Mouse (Mus musculus): ENCODE results near the gene Ankrd39.
"Not testable (repeated sequence)": the region's sequence is repeated elsewhere in the genome, so short reads cannot be mapped to it uniquely, and the experiment has no call there.

Ankrd39 gene

DNA sequence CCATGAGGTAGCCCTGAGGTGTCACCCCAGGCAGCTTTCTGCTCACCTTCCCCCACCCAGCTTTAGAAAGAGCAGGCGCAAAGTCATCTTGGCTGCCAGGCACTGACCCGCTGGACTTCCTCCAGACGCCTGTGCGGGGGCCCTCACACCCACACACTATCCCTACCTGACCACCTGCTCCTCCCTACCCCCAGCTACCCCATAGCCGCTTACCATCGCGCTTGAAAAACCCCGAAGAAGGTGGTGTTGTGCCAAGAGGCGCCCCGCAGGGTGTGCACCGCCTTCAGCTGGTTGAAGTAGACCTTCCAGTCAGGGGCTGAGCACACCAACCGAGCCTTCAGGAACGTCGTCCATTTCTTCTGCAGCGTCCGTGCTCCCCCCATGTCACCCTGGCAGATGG is 5.3 kb upstream of the Ankrd39 start:
- no peak for DNase-seq (ENCODE audit: low spot score)

DNA sequence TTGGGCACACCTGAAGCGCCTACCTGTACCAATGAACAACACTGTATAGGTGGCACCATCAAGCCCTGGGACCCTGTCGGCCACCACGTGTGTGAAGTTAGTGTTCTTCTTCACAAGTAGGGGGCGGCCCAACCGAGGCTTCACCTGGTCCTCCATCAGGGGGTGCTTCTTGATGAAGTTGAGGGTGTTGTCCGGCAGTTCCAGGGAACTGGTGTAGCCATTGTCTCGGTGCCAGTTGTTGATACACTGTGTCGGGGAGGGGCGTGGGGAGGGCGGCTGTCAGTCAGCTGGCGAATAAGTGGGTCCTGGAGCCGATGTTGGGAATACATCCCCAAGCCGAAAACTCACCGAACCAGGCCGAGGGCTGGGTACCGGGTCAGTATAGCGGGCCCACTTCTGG is 4.7 kb upstream of the Ankrd39 start:
- DNase-seq (ENCODE audit: low spot score), result no peak

DNA sequence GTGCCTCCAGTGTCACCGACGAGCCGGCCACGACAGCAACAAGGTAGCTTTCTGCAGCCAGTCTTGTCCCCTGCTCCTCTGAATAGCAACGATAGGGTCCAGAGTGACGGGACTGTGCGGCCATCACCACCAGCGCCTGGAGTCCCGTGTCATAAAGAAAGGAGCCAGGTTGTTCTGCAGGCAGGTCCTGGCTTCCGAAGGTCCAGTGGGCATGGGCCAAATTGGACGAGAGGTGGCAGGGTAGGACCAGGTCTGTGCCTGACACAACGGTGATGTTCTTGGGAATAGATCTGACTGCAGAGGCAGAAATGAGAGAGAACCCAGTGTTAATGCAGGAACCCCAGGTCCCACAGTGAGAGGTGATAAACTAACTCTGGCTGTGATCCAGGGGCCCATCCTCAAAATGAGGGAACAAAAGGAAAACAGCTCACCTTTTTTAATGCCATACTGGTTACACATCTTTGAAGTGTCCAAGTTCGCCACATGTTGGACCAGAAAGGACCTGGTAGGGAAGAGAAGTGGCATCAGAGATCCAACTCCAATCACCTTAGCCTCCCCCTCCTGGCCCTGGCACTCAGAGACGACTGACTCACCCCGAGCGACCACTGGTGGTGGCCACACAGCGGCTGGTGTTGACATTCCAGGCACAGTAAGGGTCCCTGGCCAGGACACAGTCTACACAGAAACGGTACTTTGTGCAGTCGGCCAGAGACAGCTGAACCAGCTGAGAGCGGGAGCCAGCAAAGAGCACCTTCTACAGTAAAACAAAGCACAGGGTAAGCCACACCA is 3.0 kb upstream of the Ankrd39 start:
- DNase-seq (ENCODE audit: low spot score), result no peak

DNA sequence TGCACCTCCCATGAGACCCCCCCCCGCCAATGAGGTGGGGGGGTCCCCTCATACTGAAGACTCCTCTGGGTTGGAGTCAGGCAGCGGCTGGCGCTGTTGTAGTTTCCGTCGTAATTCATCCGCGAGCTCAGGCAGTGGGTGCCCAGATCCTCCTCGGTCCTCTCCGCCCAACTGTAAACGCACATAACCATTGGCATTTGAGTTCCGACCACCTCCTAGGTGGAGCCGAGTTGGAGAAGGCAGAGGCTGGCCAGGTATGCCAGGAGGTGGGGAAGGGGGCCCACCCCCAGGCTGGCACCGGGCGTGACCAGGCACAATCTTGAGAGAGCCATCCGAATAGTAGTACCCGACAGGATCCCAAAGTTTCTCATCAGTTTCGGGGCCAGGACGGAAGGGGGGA is 2.2 kb upstream of the Ankrd39 start:
- DNase-seq (ENCODE audit: low spot score), result no peak

DNA sequence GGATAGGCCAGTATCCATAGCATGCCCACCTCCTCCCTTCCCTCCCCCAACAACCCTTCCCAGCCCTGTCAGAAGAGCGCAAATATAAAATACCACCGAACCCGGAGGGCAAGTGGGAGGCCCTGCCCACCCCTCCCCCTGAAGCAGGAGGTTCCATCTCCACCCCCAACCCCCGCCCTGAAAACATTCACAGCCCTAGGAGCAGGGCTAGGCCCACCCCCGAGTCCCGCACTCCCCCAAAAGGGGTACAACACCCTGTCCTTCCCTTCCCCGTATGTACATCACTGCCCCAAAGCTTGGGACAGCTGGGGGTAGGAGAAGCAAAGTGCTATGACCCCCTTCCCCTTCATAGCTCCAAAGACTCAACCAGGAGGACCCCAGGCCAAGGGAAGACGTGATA is 1.5 kb upstream of the Ankrd39 start:
- DNase-seq (ENCODE audit: low spot score), result no peak

DNA sequence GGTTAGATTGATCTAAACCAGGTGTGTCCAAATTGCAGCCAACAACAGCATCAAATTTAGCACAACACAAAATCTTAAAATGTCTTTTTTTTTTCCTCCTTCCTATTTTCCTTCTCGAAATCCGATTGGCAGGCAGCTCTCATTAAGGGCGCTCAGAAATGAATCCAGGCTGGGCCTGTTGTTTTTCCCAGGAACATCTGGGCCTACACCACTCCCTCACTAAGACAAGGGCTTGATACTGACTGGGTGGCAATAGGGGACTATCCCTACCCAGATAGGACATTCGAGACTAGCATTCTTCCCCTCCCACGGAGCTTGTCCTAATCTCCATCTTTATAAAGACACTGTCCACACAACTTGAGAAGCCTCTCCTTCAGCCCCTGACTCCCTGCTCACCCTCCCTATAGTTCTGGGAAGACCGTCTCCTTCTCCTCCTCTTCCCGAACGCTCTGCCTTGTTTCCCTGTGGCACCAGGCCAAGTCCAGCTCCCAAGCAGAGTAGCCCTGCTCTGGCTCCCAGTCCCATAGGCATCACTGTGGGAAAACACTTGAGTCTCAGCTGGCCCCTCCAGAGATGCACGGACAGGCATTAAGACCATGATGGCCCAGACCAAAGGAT is 845 bp upstream of the Ankrd39 start:
- no peak for DNase-seq (ENCODE audit: low spot score)

DNA sequence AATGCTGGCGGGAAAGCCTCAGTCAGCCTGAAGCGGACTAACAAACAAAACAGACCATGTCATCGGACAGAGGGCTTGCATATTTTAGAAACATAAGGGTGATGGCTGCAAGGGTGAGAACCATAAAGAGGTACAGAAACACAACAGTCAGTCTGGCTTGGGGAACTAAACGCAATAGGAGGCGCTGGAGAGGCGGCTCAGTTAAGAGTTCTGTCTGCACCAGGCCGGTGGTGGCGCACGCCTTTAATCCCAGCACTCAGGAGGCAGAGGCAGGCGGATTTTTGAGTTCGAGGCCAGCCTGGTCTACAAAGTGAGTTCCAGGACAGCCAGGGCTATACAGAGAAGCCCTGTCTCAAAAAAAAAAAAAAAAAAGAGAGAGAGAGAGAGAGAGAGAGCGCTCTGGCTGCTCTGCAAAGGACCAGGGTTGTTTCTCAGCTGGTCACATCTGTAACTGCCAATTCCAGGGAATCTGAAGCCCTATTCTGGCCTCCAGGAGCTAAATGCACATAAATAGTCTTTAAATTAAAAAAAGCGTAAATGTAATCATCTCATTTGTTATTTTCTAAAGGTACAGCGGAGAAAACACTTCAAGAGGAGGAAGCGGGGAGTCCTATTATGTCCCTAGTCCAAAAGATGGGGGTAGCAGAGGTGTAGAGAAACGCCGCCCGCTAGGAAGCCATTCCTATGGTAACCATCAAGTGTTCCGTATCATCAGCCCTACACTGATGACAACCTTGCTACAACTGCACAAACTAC is 1.2 kb downstream of the Ankrd39 start:
- no peak for DNase-seq (ENCODE audit: low spot score)

DNA sequence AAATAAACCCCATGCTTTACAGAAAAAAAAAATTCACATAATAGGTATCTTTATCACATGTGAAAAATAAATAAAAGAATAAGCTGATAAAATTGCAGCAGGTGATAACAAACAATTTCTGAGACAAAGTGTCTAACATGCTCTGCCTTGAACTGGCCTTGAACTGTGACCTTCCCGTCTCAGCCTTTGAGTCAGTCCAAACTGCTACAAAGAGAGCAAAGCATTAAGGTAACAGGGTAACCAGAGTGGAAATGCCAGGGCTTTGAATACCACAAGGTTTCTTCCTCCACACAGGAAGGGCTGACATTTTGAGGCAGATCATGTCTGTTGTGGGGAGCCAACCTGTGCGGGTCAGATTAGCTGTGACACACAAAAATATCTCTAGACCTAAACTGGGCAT is 1.9 kb downstream of the Ankrd39 start:
- no peak for DNase-seq (ENCODE audit: low spot score)

DNA sequence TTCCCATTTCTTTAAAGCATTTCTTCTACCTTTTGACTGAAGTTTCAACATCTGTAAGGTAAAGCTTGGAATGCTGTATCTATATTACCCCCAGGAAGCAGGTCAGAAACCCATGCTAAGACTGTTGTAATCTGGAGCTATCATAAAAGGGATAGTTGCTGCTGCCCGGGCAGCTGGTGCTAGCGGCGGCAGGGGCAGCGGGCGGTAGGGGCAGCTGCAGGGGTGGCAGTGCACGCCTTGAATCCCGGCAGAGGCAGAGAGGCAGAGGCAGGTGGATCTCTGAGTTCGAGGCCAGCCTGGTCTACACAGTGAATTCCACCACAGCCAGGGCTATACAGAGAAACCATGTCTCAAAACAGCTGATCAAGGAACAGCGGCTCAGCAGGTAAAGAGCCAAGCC is 4.3 kb downstream of the Ankrd39 start:
- DNase-seq (ENCODE audit: low spot score), result no peak

DNA sequence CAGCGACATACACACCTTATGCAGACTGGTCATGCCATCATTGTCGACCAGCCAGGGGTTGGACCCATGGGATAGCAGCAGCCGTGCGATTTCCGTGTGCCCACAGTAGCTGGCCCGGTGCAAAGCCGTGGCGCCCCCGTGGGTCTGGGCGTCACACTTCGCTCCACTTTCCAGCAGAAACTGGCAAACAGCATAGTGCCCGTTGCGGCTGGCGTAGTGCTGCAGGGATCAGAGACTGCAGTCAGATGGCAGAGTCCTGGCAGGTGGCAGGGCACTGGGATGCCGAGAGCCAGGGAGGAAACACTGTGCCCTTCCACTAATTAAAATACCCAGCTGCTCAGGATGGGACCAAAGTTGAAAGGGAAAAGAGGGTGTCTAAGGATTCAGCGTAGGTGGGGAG is 5.4 kb downstream of the Ankrd39 start:
- no peak for DNase-seq (ENCODE audit: low spot score)

DNA sequence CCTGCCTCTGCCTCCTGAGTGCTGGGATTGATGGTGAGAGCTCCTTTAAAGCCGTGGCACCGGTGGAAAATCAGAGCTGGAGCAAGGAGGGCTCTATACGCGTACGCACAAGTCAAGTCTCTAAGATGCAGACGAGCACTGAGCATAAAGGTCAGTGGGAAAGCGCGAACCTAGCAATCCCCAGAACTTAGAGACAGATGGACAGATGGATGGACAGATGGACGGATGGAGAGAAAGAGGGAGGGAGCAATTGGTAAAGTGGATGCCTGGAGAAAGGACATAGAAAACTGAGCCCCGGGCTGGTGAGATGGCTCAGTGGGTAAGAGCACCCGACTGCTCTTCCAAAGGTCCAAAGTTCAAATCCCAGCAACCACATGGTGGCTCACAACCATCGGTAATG is 6.4 kb downstream of the Ankrd39 start:
- DNase-seq (ENCODE audit: low spot score), result no peak

DNA sequence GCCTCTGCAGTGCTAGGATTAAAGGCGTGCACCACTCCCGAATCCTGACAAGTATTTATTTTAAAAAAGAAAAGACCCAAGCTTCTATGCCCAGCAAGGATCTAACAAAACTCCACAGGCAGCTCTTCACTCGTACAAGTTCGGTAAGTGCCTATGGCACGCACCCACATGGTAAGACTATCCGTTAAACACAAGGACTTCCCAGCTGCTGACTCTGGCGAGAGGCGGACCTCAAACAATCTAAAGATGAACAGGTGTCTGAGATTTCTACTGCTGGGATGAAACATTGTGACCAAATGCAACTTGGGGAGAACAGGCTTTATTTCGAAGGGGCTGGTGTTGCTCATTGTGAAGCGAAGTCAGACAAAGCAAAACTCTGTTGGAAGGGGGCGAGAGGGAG is 7.1 kb downstream of the Ankrd39 start:
- no peak for DNase-seq (ENCODE audit: low spot score)

DNA sequence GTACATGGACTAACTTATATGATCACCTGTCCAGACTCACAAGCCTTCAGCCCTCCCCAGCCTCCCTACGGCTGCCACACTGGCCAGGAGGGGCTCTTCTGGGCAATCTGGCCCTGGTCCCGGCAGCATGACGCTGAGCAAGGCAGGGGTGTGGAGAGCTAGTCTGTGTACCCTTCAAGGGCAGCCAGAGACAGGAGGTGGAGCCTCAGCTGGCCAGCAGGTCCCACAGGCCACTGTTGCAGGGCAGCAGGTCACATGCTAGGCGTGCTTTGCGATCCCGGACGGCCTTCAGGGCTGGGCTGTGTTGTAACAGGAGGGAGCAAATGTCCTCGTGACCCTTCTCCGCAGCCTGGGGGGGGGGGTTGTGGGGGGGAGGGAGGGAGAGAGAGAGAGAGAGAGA is 8.1 kb downstream of the Ankrd39 start, which contains the start of gene Gm42417:
Gene Gm42417, minus strand, starts transcription at position 244 of the 400 bp plus-strand sequence.
- DNase-seq (ENCODE audit: low spot score), result peak; percentile 41

DNA sequence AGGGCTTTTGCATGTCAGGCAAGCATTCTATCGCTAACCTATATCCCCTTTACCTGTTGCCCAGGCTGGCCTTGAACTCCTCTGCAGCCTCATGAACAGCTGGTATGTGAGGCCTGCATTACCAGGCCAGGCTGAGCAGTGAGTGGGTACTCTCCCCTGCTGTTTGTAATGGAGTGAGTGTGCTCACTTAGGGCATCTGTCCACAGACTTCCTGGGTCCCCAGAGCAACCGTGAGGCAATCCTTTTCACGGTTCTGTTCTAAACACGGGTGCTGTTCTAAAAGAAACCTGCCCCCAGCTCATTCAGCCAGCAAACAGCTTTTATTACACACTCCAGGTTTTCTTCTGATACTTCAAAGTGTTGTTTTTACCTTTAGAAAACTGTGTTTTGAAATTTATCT is 8.5 kb downstream of the Ankrd39 start:
- DNase-seq (ENCODE audit: low spot score), result no peak

DNA sequence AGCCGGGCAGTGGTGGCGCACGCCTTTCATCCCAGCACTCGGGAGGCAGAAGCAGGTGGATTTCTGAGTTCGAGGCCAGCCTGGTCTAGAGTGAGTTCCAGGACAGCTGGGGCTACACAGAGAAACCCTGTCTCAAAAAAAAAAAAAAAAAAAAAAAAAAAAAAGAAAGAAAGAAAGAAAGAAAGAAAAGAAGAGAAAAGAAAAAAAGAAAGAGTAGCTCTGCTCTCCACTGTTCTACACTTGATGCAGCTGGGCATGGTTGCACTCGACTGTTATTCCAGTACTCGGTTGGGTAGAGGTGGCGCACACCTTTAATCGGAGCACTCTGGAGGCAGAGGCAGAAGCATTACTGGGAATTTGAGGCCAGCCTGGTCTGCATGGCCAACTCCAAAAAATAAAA is 10.5 kb downstream of the Ankrd39 start, which contains the start of gene Ankrd23:
Gene Ankrd23, minus strand, starts transcription at position 101 of the 400 bp plus-strand sequence.
- DNase-seq (ENCODE audit: low spot score), result not testable (repeated sequence)

DNA sequence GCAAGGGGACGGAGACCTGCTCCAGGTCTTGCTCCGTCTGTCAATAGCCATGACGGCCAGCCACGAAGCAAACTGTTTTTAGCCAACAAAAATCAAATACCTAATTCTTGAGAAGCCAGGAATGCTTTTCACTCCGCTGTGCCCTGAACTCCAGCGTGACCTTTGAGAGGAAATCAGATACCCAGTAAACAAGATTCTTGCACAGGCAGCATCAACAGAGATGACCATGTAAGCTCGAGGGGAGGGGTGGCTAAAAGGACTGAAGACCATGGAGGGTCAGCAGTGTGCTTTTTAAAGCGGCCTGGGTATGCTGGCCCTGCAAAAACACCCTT is 10.9 kb downstream of the Ankrd39 start:
- DNase-seq (ENCODE audit: low spot score), result no peak

DNA sequence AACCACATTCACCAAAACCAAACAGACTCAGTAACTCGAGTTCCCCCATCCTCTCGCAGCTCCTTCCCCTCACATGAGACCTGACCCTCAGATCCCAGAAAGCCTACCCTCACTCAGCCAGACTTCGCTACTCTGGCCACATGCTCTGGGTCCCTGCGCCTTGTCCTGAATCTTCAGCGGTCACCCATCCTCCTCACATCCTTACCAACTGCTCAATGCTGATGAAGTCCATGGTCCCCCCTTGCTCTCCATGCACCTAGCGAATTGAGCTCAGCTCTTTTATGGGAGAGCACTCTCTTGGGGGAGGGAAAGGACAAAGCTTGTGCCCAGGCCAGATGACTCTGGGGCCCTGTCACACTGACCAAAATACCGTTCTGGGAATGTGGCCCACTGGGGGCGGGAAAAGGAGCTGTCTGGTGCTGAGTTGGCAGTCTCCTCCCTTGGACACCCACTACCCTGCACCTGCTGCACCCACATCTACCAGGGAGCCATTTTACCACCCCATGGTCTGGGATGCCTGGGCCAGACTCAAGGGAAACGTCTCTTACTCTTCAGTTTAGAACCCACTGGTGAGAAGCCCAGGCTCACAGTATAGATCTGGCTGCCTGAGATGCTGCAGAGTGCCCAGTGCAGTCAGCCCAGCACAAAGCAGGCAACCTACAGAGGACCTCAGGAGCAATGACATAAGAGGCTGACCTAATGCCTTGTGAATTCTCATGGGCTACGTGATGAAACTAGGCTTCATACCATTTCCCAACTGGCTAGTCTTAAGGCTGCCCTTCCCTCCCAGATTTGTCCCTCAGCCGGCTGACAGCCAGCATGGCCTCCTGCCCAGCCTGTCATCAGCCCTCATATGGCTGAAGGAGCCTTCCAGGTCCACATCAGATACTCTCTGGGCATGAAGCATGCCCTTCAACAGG is 11.5 kb downstream of the Ankrd39 start:
- DNase-seq (ENCODE audit: low spot score), result no peak

DNA sequence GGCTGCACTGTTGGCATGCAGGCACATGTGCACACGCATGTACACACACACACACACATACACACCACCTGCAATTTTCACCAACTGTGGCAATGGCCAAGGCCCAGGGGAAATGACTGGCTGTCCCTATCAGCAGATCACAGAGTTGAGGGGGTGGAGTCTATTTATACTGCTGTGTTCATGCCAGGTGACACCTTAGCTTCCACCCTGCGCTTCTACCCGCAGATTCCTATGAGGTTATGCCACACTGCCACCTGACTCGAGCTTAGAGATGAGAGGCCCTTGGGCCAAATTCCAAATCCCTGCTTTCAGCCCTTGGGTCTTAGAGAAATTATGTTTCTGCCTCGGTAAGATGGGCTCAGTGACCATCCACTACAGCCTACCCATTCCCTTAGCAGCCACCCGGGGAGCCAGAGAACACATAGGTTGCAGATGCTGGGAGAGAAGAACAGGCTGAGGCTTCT is 12.6 kb downstream of the Ankrd39 start:
- DNase-seq (ENCODE audit: low spot score), result no peak

DNA sequence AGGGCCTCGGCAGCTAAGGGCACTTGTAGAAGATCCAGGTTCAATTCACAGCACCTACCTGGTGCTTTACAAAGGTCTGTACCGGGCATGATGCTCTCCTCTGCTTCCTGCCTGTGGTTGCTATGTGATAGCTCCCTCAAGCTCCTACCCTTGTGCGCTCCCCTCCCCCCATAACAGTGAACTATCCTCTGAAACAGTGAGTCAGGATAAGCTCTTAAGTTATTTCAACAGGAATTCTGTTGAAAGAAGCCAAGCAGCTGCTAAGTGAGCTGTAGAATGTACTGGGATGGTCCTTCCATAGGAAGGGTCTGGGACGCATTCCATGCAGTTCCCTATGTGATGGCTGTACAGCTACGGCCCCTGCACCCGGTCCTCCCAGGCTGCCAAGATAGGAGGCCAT is 13.7 kb downstream of the Ankrd39 start:
- no peak for DNase-seq (ENCODE audit: low spot score)

DNA sequence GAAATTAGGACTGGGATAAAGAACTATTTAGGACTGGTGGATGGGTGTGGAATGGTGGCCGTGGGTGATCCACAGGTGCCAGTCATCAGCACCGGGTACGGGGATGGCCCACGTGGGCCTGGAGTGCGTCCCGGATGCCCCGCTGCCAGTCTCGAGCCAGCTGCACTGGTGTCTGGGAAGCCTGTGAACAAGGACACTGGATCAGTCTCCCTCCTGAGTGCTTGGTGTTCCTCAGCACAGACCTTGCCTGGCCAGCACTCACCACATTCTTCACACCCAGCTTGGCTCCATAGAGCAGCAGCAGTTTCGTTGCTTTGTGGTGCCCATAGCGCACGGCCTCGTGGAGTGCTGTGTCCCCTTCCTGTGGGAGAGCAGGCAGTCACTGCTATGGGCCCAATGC is 15.8 kb downstream of the Ankrd39 start:
- no peak for DNase-seq (ENCODE audit: low spot score)

DNA sequence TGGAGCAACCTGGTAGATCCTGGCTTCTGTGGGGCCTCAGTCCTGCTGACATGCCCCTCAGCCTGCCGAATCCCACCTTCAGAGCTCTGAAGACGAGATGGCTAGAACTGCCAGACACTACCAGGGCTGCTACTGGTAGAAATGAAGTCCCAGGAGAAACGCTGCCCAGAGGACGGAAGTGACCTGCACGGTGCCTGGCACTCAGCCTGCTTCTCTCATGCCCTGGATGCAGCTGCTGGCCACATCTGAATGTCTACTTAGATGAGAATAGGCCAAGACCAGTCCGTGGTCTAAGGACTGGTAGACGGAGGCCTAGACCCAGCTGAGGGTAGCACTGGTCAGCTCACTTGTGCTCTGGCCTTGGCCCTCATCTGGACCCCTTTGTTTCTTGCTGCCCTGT is 16.3 kb downstream of the Ankrd39 start:
- DNase-seq (ENCODE audit: low spot score), result no peak

DNA sequence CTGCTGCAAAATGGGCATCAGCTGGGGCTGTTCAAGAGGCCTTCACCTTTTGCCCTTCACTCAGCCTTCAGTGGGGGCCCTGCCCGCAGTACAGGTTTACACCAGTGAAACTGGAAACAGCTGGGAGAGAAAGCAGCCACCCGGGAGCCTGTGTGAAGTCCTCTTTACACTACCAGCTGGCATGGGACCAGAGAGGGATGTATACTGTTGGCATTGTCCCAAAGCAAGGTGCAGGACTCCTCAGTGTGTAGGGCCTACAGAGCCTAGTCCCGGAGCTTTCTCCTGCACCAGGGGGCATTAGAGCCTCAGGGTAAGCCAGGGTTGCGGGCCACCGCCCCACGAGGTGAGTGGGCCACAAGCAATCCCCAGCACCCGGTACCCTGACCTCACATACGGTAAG is 16.8 kb downstream of the Ankrd39 start:
- DNase-seq (ENCODE audit: low spot score), result no peak
